ENCODE assay signal across 21 mouse cellular contexts in the genomic region with DNA sequence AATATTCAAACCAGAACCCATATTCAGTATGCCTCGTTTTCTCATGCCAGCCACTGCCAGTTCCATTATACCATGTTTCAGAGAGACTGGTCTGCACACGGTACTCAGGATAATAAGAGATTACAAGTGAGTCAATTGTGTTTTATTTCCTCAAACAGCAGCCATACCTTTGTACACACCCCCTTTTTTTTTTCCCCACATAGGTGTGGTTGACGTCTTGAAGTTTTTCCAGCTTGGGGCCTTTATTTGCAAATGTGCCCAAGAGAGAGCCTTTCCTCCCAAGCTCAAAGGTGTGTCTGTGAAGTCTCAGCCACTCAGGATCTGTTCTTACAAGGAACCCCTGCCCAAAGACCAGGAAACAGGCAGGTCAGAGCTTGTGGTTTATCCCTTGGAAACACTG. TPM values are rescaled to one million over a fixed set of nuclear protein-coding genes. Genes with fewer than 3 reads are reported as not detected.
A peak's percentile ranks its signal among the peaks of the same experiment; 100 is the strongest.
DNase-seq lines count a peak whose midpoint lies in the region; ATAC-seq and TF ChIP-seq lines count a peak whose summit lies in the region.
"Had no signal": no experiment of that assay in that cellular context is flagged by ENCODE, and none has a peak within 500 bp of the region (broad histone marks: within the 10 kb centered on the region; RNA-seq: fewer than 3 reads in every experiment).

No protein-coding gene starts in this region.

- dilution Hi-C loops in CH12.LX (cut with MboI; ENCODE audit: extremely low pct_ligation_motif_present, extremely low pct_unique_long_range_greater_than_20kb, low sequenced_read_pairs): no loop called here

- no peaks in the 10 kb centered on the region for H3K9me3 ChIP-seq in lung, postnatal 0 days (ENCODE audit: low read length)
- no peaks in the 10 kb centered on the region for H3K9me3 ChIP-seq in CH12.LX (replicated peaks; ENCODE audit: low read length)
- H3K9me3 ChIP-seq in stomach, embryonic 14.5 days (ENCODE audit: control insufficient read depth, low read depth, low read length): no peaks in the 10 kb centered on the region
- H3K9me3 ChIP-seq in kidney, embryonic 15.5 days (replicated peaks): no peaks in the 10 kb centered on the region
- H3K9me3 ChIP-seq: embryonic facial prominence, embryonic 15.5 days; forebrain, embryonic 15.5 days; heart, embryonic 12.5 days; hindbrain, embryonic 10.5 days; hindbrain, embryonic 15.5 days had no signal

- H3K4me1 ChIP-seq in lung, postnatal 0 days (ENCODE audit: insufficient read depth, low read depth, low read length): no peaks in the 10 kb centered on the region
- peaks cover 12 to 47% of the 10 kb centered on the region in 2 experiments for H3K4me1 ChIP-seq in CH12.LX (ENCODE audit: control insufficient read depth in 1 of 2, insufficient read depth in 2 of 2)
- no peaks in the 10 kb centered on the region for H3K4me1 ChIP-seq in stomach, embryonic 14.5 days (ENCODE audit: control insufficient read depth, insufficient read depth, low read length)
- H3K4me1 ChIP-seq in kidney, embryonic 15.5 days: no peaks in the 10 kb centered on the region
- H3K4me1 ChIP-seq: forebrain, embryonic 15.5 days; heart, embryonic 12.5 days; hindbrain, embryonic 10.5 days; hindbrain, embryonic 15.5 days had no signal

- no peak for TF ChIP-seq EP300 in lung, postnatal 0 days (IDR thresholded peaks at IDR 0.05)
- no peak for TF ChIP-seq EP300 in CH12.LX (IDR thresholded peaks at IDR 0.05; ENCODE audit: low read length)

- H3K4me2 ChIP-seq in lung, postnatal 0 days (replicated peaks; ENCODE audit: low read depth, low read length): no peak overlapping the region
- no peak overlapping the region for H3K4me2 ChIP-seq in CH12.LX (ENCODE audit: insufficient read depth, low read depth, poor library complexity, severe bottlenecking)
- H3K4me2 ChIP-seq in stomach, embryonic 14.5 days (replicated peaks; ENCODE audit: low read depth, low read length): no peak overlapping the region
- no peak overlapping the region for H3K4me2 ChIP-seq in kidney, embryonic 15.5 days
- H3K4me2 ChIP-seq: embryonic facial prominence, embryonic 15.5 days; forebrain, embryonic 15.5 days; heart, embryonic 12.5 days; hindbrain, embryonic 15.5 days had no signal

- peak; percentile 50 for ATAC-seq in lung, postnatal 0 days
- ATAC-seq in stomach, embryonic 14.5 days (ENCODE audit: insufficient number of reproducible peaks, insufficient read depth, low FRiP score, low read depth): peak; percentile 65
- ATAC-seq in kidney, embryonic 15.5 days (replicated peaks; ENCODE audit: low FRiP score): no peak
- ATAC-seq: CD4-positive, CD25-positive, alpha-beta regulatory T cell, adult 4 months; forebrain, embryonic 15.5 days had no signal

- TF ChIP-seq POLR2A in CH12.LX (IDR thresholded peaks at IDR 0.05; ENCODE audit: low read depth, low read length): no peak

- H3K27ac ChIP-seq in lung, postnatal 0 days (ENCODE audit: low read length): no peak overlapping the region
- H3K27ac ChIP-seq in CH12.LX (ENCODE audit: insufficient read depth, low read depth): no peak overlapping the region
- H3K27ac ChIP-seq in stomach, embryonic 14.5 days (ENCODE audit: low read length): peak overlapping the region; percentile 63
- H3K27ac ChIP-seq in kidney, embryonic 15.5 days: no peak overlapping the region
- H3K27ac ChIP-seq: embryonic facial prominence, embryonic 15.5 days; forebrain, embryonic 15.5 days; heart, adult 2 months; hindbrain, embryonic 10.5 days; hindbrain, embryonic 15.5 days had no signal

- WGBS in lung, postnatal 0 days: 44% methylated on average over 3 of the region's 3 CpGs
- 52% methylated on average over 3 of the region's 3 CpGs for WGBS in stomach, embryonic 14.5 days
- 67% methylated on average over 3 of the region's 3 CpGs for WGBS in kidney, embryonic 15.5 days

- TF ChIP-seq RAD21 in CH12.LX (IDR thresholded peaks at IDR 0.05; ENCODE audit: low read depth, low read length): no peak

- in situ Hi-C loops in CH12.LX (cut with MboI; ENCODE audit: low pct_ligation_motif_present, low pct_unique_long_range_greater_than_20kb, low sequenced_read_pairs): no loop called here

- H3K4me3 ChIP-seq in lung, postnatal 0 days (ENCODE audit: low read depth, low read length): no peak overlapping the region
- H3K4me3 ChIP-seq in CH12.LX (replicated peaks in 1 of 3; ENCODE audit: low read depth in 2 of 3, low read length in 2 of 3, poor library complexity in 1 of 3): no peak overlapping the region
- no peak overlapping the region for H3K4me3 ChIP-seq in stomach, embryonic 14.5 days (ENCODE audit: low read depth, low read length)
- H3K4me3 ChIP-seq in kidney, embryonic 15.5 days (replicated peaks): no peak overlapping the region
- H3K4me3 ChIP-seq: embryonic facial prominence, embryonic 15.5 days; erythroblast, embryonic 14.5 days; forebrain, embryonic 15.5 days; heart, adult 2 months; heart, embryonic 12.5 days; hindbrain, embryonic 10.5 days; hindbrain, embryonic 15.5 days had no signal

- TF ChIP-seq CTCF in lung, postnatal 0 days (IDR thresholded peaks at IDR 0.05): no peak
- no peak for TF ChIP-seq CTCF in CH12.LX (conservative IDR thresholded peaks at IDR 0.05 in 1 of 2, IDR thresholded peaks at IDR 0.05 in 1 of 2; ENCODE audit: low read depth in 2 of 2, low read length in 2 of 2)

- H3K27me3 ChIP-seq in lung, postnatal 0 days (replicated peaks; ENCODE audit: insufficient read depth, low read length): no peaks in the 10 kb centered on the region
- no peaks in the 10 kb centered on the region for H3K27me3 ChIP-seq in CH12.LX (replicated peaks)
- no peaks in the 10 kb centered on the region for H3K27me3 ChIP-seq in stomach, embryonic 14.5 days (ENCODE audit: control insufficient read depth, insufficient read depth, low read length)
- H3K27me3 ChIP-seq in kidney, embryonic 15.5 days: no peaks in the 10 kb centered on the region
- H3K27me3 ChIP-seq: embryonic facial prominence, embryonic 15.5 days; forebrain, embryonic 15.5 days; heart, embryonic 12.5 days; hindbrain, embryonic 15.5 days had no signal

- H3K79me2 ChIP-seq in CH12.LX (replicated peaks; ENCODE audit: control insufficient read depth, extremely low read depth, insufficient read depth, poor library complexity, severe bottlenecking): no peaks in the 10 kb centered on the region

- DNase-seq in lung, postnatal 0 days (ENCODE audit: low spot score): peak; percentile 63
- no peak for DNase-seq in lung, postnatal 10 days
- no peak for DNase-seq in CH12.LX (ENCODE audit: extremely low read depth)
- no peak for DNase-seq in cerebellum, adult 11 months
- DNase-seq in heart, adult 18-20 months: no peak
- DNase-seq: adrenal gland, postnatal 10 days; B cell, adult 2 months; cerebellum, adult 11-12 months; cerebellum, adult 9-10 months; cerebellum, postnatal 25 days; gastrocnemius, postnatal 36 days; heart, adult 2 months had no signal

- H3K9ac ChIP-seq in lung, postnatal 0 days (replicated peaks; ENCODE audit: low read depth): no peak overlapping the region
- no peak overlapping the region for H3K9ac ChIP-seq in CH12.LX (ENCODE audit: insufficient read depth, low read depth)
- H3K9ac ChIP-seq in stomach, embryonic 14.5 days (replicated peaks; ENCODE audit: low read depth, low read length): no peak overlapping the region
- no peak overlapping the region for H3K9ac ChIP-seq in kidney, embryonic 15.5 days
- H3K9ac ChIP-seq: embryonic facial prominence, embryonic 15.5 days; forebrain, embryonic 15.5 days; heart, embryonic 12.5 days; hindbrain, embryonic 15.5 days had no signal

- H3K36me3 ChIP-seq in lung, postnatal 0 days (ENCODE audit: insufficient read depth, low read length): no peaks in the 10 kb centered on the region
- H3K36me3 ChIP-seq in CH12.LX (replicated peaks in 1 of 2; ENCODE audit: control insufficient read depth in 1 of 2, insufficient read depth in 1 of 2, low read length in 1 of 2): no peaks in the 10 kb centered on the region
- no peaks in the 10 kb centered on the region for H3K36me3 ChIP-seq in stomach, embryonic 14.5 days (ENCODE audit: control insufficient read depth, insufficient read depth, low read length)
- H3K36me3 ChIP-seq in kidney, embryonic 15.5 days: no peaks in the 10 kb centered on the region
- H3K36me3 ChIP-seq: embryonic facial prominence, embryonic 15.5 days; forebrain, embryonic 15.5 days; heart, embryonic 12.5 days; hindbrain, embryonic 10.5 days; hindbrain, embryonic 15.5 days had no signal

TF ChIP-seq in CH12.LX, 34 proteins besides CTCF, POLR2A, EP300 and RAD21:
- TF ChIP-seq ZNF384 (IDR thresholded peaks at IDR 0.05; ENCODE audit: low read depth, low read length) (peak; percentile 53), CHD1 (IDR thresholded peaks at IDR 0.05; ENCODE audit: low read depth, low read length) (no peak)

RNA-seq across cellular contexts. Expression of a gene that starts 11.2 kb away (rescaled TPM):
- polyA plus RNA-seq in lung, postnatal 0 days (2015; fragmentation: Nextera tagmentation; extraction: Ambion mirVana): 39.9 and 50.2 TPM in 2 replicates
- total RNA-seq in CH12.LX (2012; rRNA removed): 73.4 and 81.5 TPM in 2 replicates
- total RNA-seq in CH12.LX (2014; rRNA removed): 170 and 201 TPM in 2 replicates
- polyA plus RNA-seq in CH12.LX (2012; ENCODE audit: insufficient read length, low read depth): 91.7 and 97.3 TPM in 2 replicates
- 127 and 130 TPM in 2 replicates for polyA plus RNA-seq in stomach, embryonic 14.5 days (2014; fragmentation: Nextera tagmentation; extraction: Ambion mirVana)
- polyA plus RNA-seq in kidney, embryonic 15.5 days (2015; fragmentation: Nextera tagmentation; extraction: Ambion mirVana): 88.7 and 96.9 TPM in 2 replicates
- total RNA-seq in heart, adult 18-20 months (2021): 10 to 100 TPM; 19.0 to 23.6 TPM
